Mouse (Mus musculus): ENCODE measurements around the gene Wdr62.

Wdr62 gene

GRCm38 (mm10) chr7:30300914-30301313 is 20.7 kb upstream of the Wdr62 start:
- DNase-seq: no peak

DNA sequence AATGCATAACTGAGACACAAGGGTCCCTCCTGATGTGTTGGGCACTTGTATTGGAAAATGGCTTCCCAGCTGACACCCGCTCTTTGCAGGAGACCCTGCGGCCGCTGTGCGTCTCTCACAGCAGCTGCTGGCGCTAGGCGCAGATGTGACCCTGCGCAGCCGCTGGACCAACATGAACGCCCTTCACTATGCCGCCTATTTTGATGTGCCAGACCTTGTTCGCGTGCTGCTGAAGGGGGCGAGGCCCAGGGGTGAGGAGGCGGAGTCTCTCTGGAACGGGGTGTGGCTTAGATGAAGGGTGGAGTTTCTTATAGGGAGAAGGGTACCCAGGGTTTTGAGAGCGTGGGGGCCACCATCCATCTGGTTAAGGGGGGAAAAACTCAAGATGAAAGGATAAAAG is 17.0 kb upstream of the Wdr62 start:
- DNase-seq: no peak

GRCm38 (mm10) chr7:30296816-30297215 is 16.6 kb upstream of the Wdr62 start:
- no peak for DNase-seq

GRCm38 (mm10) chr7:30295103-30295502 is 14.9 kb upstream of the Wdr62 start:
- peak; percentile 97 for DNase-seq

DNA sequence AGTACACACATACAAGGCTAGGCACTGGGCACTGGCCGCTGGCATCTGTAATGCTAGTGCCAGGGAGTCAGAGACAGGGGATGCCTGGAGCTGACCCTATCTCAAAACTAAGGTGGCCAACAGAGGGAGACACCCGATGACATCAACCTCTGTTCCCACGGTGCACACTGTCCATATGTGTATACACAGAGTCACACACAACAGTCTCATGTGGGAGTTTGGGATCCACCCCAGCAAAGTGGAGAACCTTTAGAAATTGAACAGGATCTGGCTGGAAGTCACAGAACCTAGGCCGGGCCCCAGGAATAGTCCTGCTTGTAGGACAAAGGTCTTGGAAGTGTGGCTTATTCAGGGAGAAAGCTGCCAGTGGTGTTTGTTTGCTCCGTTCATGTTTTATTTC is 14.1 kb upstream of the Wdr62 start:
- no peak for DNase-seq

- DNase-seq: no peak
Measured at GRCm38 (mm10) chr7:30293795-30294194, 13.6 kb upstream of the Wdr62 start.

- DNase-seq: peak; percentile 98
Measured at GRCm38 (mm10) chr7:30291215-30292131, 11.3 kb upstream of the Wdr62 start, which contains the start of gene Clip3. Gene Clip3 (plus strand): TSS chr7:30291728.

GRCm38 (mm10) chr7:30289714-30290399 is 9.6 kb upstream of the Wdr62 start:
- peak; percentile 91 for DNase-seq

DNA sequence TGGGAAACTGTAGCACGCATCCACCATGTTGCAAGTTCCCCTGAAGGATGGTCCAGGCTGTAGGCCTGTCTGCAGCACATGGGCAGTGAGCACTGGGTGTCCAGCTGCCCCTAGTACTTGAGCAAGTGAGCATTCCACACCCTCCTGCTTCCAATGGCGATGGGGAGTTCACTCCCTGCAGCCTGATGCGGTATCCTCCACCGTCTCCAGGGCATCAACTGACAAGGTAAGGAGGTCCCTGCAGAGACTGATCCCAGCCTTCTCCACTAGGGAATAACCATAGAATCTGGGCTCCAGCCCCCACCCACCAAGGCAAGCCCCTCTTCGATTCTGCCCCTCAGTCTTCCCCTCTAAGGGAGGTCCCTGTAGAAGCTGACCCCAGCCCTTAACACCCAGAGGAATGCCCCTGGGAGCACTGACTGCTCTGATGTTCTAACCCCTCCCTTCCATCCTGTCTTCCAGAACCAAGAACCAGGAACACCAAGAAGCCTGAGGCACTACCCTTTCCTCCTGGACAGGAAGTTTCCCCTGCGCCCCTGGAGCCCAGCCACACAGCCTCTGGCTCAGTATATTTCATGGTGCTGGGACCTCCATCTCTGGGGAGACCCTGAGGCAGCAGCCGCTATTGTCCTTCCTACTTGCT is 9.0 kb upstream of the Wdr62 start:
- no peak for DNase-seq

GRCm38 (mm10) chr7:30288046-30288445 is 7.8 kb upstream of the Wdr62 start:
- no peak for DNase-seq

DNA sequence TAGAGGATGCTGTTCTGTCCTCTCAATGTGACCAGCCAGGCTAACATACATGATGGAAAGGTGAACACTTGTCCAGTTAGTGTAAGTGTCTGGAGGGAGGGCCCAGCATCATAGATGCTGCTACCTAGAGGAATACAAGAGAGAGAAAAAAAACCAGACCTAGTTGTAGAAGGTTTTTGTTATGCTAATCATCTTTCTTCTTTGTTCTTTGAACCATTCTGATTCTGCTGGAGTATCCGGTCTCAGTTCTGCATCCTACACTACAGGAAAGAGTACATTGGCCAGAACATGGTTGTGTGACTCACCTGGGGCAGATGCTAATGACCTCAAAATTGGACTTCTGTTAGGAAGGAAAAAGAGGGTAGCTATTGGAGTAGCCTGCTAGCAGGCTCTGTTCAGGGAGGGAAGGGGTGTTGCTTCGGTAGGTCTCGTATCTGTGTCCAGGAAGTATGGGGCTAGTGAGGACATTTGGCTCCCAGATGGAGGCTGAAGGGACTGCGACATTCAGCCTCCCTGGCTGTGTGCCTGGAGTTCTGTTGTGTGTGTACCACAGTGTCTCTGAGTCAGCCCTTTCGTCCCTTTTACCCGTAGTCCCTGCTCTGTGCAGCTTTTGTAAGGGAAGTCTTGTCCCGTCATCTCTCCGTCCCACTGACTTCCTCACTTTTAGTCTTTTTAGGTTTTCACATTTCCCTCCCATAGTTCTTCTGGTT is 6.6 kb upstream of the Wdr62 start:
- peak; percentile 96 for DNase-seq

- DNase-seq: peak; percentile 94
Measured at GRCm38 (mm10) chr7:30282740-30283139, 2.5 kb upstream of the Wdr62 start.

- peak; percentile 88 for DNase-seq
Measured at GRCm38 (mm10) chr7:30281522-30281921, 1.3 kb upstream of the Wdr62 start.

DNA sequence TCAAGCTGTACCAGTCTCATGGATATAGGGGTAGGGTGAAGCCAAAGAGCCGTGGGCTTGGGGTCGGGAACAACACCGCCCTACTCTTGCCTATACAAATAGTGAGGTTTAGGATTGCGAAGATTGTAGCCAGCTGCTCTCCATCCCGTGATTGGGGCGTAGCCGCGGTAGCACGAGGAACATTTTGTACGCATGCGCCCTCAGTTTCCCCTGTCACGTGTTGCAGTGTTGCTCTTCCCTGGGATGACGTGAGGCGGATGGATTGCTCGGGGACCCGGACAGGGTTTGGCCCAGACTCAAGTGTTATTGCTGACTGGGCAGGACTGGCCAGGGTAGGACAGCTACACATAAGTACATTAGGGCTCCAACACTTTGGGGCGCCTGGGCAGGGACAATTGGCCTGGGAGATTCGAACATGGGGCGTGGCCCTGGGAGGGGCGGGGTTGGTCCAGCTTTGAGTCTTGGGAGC is 485 bp upstream of the Wdr62 start:
- peak; percentile 100 for DNase-seq

GRCm38 (mm10) chr7:30279536-30279935 is 683 bp downstream of the Wdr62 start:
- no peak for DNase-seq

- DNase-seq: peak; percentile 83
Measured at GRCm38 (mm10) chr7:30278911-30279310, 1.3 kb downstream of the Wdr62 start.

DNA sequence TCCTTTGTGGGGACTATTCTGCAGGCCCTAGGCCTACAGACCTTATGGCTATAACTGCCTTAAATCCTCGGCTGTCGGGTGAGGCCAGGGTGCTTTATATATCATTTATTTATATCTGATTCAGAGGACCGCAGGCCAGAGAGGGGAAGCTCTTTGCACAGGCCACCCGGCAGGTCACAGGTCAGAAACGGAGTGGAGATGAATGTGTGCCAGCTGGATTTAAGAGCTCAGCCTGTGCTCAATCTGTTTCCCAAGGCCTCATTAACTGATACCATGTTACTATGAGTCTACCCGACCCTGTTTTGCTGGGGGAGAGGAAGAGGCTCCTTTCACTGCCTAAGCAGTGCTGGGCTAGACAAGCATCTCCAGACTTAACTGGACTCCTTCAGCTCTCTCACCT is 5.8 kb downstream of the Wdr62 start:
- no peak for DNase-seq

GRCm38 (mm10) chr7:30269641-30270040 is 10.6 kb downstream of the Wdr62 start:
- no peak for DNase-seq

- DNase-seq: peak; percentile 63
Measured at GRCm38 (mm10) chr7:30266780-30267179, 13.4 kb downstream of the Wdr62 start.

DNA sequence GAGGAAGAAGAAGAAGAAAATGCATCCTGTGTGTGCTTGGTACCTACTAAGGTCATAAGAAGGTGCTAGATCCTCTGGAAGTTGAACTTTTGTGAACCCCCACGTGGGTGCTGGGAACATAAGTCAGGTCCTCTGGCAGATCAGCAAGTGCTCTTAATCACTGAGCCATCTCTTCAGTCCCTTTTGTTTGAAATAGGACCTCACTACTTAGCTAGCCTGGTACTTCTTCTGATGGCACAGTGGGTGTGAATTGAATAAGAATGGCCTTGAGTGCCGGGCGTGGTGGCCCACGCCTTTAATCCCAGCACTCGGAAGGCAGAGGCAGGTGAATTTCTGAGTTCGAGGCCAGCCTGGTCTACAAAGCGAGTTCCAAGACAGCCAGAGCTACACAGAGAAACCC is 14.3 kb downstream of the Wdr62 start:
- DNase-seq: no peak

GRCm38 (mm10) chr7:30265531-30265930 is 14.7 kb downstream of the Wdr62 start:
- no peak for DNase-seq

DNA sequence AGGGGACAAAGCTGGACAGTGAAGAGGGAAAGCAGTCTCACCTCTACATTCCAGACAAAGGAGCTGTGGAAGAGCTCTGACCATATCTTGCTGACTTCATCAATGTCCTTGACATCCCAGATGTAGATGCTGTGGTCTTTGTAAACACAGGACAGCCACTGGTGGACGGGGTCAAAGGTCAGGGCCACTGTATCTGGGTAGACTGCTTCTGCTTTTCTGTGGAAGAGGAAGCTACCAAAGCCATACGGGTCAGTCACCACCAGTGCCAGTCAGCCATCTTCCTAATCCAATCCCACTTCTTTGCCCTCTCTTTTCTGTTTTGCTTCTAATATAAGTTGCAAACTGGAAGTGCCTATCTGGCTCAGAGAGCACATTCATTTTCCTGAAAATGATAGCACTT is 15.2 kb downstream of the Wdr62 start:
- peak; percentile 86 for DNase-seq
